Mouse (Mus musculus): ENCODE measurements around the gene Lef1. TPM values are rescaled to one million over a fixed set of nuclear protein-coding genes. Genes with fewer than 3 reads are reported as not detected.

Gene Lef1
- polyA plus RNA-seq, 1 experiment, result 4.3 TPM

DNA sequence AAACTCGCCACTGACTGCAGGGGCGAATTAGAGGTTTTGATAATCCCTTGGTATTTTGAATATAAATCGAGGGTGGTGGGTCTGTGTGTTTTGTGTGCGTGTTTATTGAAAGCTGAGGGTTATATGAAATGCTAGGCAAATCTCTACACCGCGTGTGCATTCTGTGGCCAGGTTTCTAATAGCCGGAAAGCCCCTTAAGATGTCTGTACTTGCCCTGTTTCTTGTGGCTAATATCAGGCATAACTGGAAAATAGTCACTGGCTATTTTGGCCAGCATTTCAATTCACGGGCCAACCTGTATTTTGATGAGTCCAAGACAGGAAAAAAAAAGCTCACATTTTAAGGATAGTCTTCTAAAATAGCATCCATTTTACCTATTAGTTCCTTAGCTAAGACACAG, 28.5 kb downstream of the Lef1 start:
- 81% methylated on average over 8 of the region's 8 CpGs for WGBS
- H3K4me1 ChIP-seq (ENCODE audit: control insufficient read depth, insufficient read depth, low read length), result no peaks in the 10 kb centered on the region; the same call in 1 of the 2 replicates
- TF ChIP-seq CTCF (IDR thresholded peaks at IDR 0.05; ENCODE audit: control insufficient read depth, insufficient read depth, low read length) (no peak), POLR2A (IDR thresholded peaks at IDR 0.05; ENCODE audit: borderline replicate concordance, control insufficient read depth, low read depth, low read length) (no peak)
- H3K27ac ChIP-seq (ENCODE audit: control insufficient read depth, insufficient read depth, low read depth, low read length, poor library complexity), result no peak overlapping the region
- H3K4me3 ChIP-seq (replicated peaks; ENCODE audit: control insufficient read depth, low read depth, low read length), result no peak overlapping the region

- WGBS, result 11% methylated on average over 14 of the region's 14 CpGs
- H3K4me1 ChIP-seq (ENCODE audit: control insufficient read depth, insufficient read depth, low read length), result no peaks in the 10 kb centered on the region; the same call in 1 of the 2 replicates
- no peak for TF ChIP-seq CTCF (IDR thresholded peaks at IDR 0.05; ENCODE audit: control insufficient read depth, insufficient read depth, low read length)
- no peak for TF ChIP-seq POLR2A (IDR thresholded peaks at IDR 0.05; ENCODE audit: borderline replicate concordance, control insufficient read depth, low read depth, low read length)
- H3K27ac ChIP-seq (ENCODE audit: control insufficient read depth, insufficient read depth, low read depth, low read length, poor library complexity), result no peak overlapping the region
- H3K4me3 ChIP-seq (replicated peaks; ENCODE audit: control insufficient read depth, low read depth, low read length), result no peak overlapping the region
Measured at GRCm38 (mm10) chr3:131139345-131140090, 29.2 kb downstream of the Lef1 start.

- no peak overlapping the region for H3K27ac ChIP-seq (ENCODE audit: control insufficient read depth, insufficient read depth, low read depth, low read length, poor library complexity)
- no peak overlapping the region for H3K4me3 ChIP-seq (replicated peaks; ENCODE audit: control insufficient read depth, low read depth, low read length)
- no peak for TF ChIP-seq POLR2A (IDR thresholded peaks at IDR 0.05; ENCODE audit: borderline replicate concordance, control insufficient read depth, low read depth, low read length)
- no peak for TF ChIP-seq CTCF (IDR thresholded peaks at IDR 0.05; ENCODE audit: control insufficient read depth, insufficient read depth, low read length)
- 84% methylated on average over 7 of the region's 7 CpGs for WGBS
- H3K4me1 ChIP-seq (ENCODE audit: control insufficient read depth, insufficient read depth, low read length), result no peaks in the 10 kb centered on the region; the same call in 1 of the 2 replicates
Measured at GRCm38 (mm10) chr3:131140091-131140462, 29.8 kb downstream of the Lef1 start.

- WGBS, result 56% methylated on average over 4 of the region's 4 CpGs
Measured at GRCm38 (mm10) chr3:131141546-131141945, 31.3 kb downstream of the Lef1 start.

DNA sequence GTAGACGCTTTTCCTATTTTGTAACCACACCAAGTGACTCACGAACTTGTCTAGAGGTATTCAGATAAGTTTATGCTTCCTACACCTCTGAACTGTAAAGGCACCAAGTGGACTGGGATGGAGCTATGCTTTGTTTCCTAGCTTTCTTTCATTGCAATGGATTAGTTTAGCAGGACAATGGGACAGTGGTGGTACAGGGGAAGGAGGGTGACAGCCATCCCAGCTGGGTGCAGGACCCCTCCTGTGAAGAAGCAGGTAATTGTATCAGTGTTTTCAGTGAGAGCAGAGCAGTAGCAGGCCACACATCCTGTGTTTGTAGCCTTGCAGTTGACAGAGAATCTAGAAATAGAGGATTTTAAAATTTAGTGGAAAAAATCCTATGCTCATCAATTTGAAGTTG, 34.0 kb downstream of the Lef1 start:
- no peak for TF ChIP-seq POLR2A (IDR thresholded peaks at IDR 0.05; ENCODE audit: borderline replicate concordance, control insufficient read depth, low read depth, low read length)
- no peak for TF ChIP-seq CTCF (IDR thresholded peaks at IDR 0.05; ENCODE audit: control insufficient read depth, insufficient read depth, low read length)
- no peak overlapping the region for H3K27ac ChIP-seq (ENCODE audit: control insufficient read depth, insufficient read depth, low read depth, low read length, poor library complexity)
- no peak overlapping the region for H3K4me3 ChIP-seq (replicated peaks; ENCODE audit: control insufficient read depth, low read depth, low read length)
- 78% methylated on average over 2 of the region's 2 CpGs for WGBS
- H3K4me1 ChIP-seq (ENCODE audit: control insufficient read depth, insufficient read depth, low read length), result no peaks in the 10 kb centered on the region; the same call in 1 of the 2 replicates

More at GRCm38 (mm10) chr3:131141546-131141945, 31.3 kb downstream of the Lef1 start:
- TF ChIP-seq POLR2A (IDR thresholded peaks at IDR 0.05; ENCODE audit: borderline replicate concordance, control insufficient read depth, low read depth, low read length), result no peak
- TF ChIP-seq CTCF (IDR thresholded peaks at IDR 0.05; ENCODE audit: control insufficient read depth, insufficient read depth, low read length), result no peak
- Histone ChIP-seq H3K27ac (ENCODE audit: control insufficient read depth, insufficient read depth, low read depth, low read length, poor library complexity) (no peak overlapping the region), H3K4me3 (replicated peaks; ENCODE audit: control insufficient read depth, low read depth, low read length) (no peak overlapping the region), H3K4me1 (ENCODE audit: control insufficient read depth, insufficient read depth, low read length) (no peaks in the 10 kb centered on the region; the same call in 1 of the 2 replicates)

DNA sequence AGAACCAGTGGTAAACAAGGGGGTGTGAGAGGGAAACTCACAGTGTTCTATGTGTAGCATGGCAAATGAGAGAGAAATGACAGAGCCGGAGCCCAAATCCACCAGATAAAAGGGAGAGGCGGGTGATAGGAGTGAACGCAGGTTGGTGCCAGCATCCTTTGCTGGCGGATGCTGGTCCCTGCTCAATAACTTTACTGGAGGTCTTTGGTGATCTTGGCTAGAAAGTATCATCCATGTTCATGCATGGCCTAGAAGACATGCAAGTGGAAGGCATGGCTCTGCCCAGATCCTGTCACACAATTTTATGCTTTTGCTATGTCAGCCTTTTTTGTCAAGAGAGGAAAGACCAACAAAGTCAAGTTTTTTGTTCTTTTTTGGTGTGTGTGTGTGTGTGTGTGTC, 42.6 kb downstream of the Lef1 start:
- 91% methylated on average over 4 of the region's 4 CpGs for WGBS
- Histone ChIP-seq H3K4me1 (ENCODE audit: control insufficient read depth, insufficient read depth, low read length) (no peaks in the 10 kb centered on the region; the same call in 1 of the 2 replicates), H3K27ac (ENCODE audit: control insufficient read depth, insufficient read depth, low read depth, low read length, poor library complexity) (no peak overlapping the region), H3K4me3 (replicated peaks; ENCODE audit: control insufficient read depth, low read depth, low read length) (no peak overlapping the region)
- no peak for TF ChIP-seq POLR2A (IDR thresholded peaks at IDR 0.05; ENCODE audit: borderline replicate concordance, control insufficient read depth, low read depth, low read length)
- no peak for TF ChIP-seq CTCF (IDR thresholded peaks at IDR 0.05; ENCODE audit: control insufficient read depth, insufficient read depth, low read length)

- H3K27ac ChIP-seq (ENCODE audit: control insufficient read depth, insufficient read depth, low read depth, low read length, poor library complexity), result no peak overlapping the region
- no peak for TF ChIP-seq POLR2A (IDR thresholded peaks at IDR 0.05; ENCODE audit: borderline replicate concordance, control insufficient read depth, low read depth, low read length)
- no peak for TF ChIP-seq CTCF (IDR thresholded peaks at IDR 0.05; ENCODE audit: control insufficient read depth, insufficient read depth, low read length)
- 76% methylated on average over 4 of the region's 4 CpGs for WGBS
- no peak overlapping the region for H3K4me3 ChIP-seq (replicated peaks; ENCODE audit: control insufficient read depth, low read depth, low read length)
- H3K4me1 ChIP-seq (ENCODE audit: control insufficient read depth, insufficient read depth, low read length), result no peaks in the 10 kb centered on the region; the same call in 1 of the 2 replicates
Measured at GRCm38 (mm10) chr3:131153896-131154295, 43.6 kb downstream of the Lef1 start.

- no peak overlapping the region for H3K4me3 ChIP-seq (replicated peaks; ENCODE audit: control insufficient read depth, low read depth, low read length)
- TF ChIP-seq POLR2A (IDR thresholded peaks at IDR 0.05; ENCODE audit: borderline replicate concordance, control insufficient read depth, low read depth, low read length) (no peak), CTCF (IDR thresholded peaks at IDR 0.05; ENCODE audit: control insufficient read depth, insufficient read depth, low read length) (no peak)
- H3K27ac ChIP-seq (ENCODE audit: control insufficient read depth, insufficient read depth, low read depth, low read length, poor library complexity), result no peak overlapping the region
- no peaks in the 10 kb centered on the region; the same call in 1 of the 2 replicates for H3K4me1 ChIP-seq (ENCODE audit: control insufficient read depth, insufficient read depth, low read length)
- WGBS, result 90% methylated on average over 9 of the region's 9 CpGs
Measured at GRCm38 (mm10) chr3:131154576-131154975, 44.3 kb downstream of the Lef1 start.
